Mouse (Mus musculus): Measurements from ENCODE around the gene Aes.

Aes gene

DNA sequence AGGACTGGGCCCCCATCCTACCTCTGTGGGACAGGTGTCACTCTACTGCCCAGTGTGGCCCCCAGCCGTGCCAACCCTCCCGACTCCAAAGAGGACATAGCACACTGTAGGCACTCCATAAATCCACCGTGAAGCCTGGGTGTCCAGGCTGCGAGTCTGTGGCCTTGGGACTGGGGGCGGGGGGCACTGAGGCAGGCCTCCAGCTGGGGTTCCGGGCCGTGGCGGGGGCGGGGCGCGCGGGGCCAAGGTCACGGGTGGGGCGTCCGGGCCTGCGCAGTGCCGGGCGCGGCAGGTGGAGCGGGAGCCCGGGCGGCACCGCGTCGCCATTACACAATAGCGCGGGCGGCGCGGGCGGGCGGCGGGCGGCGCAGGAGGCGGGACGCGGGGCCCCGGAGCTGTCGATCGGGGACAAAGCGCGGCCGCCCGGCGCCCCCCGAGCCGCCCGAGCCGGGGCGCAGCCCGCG, at the start of gene Aes:
Gene Aes, plus strand, starts transcription at position 326 of the 464 bp plus-strand sequence.
- DNase-seq (ENCODE audit: low read depth) = no peak

DNA sequence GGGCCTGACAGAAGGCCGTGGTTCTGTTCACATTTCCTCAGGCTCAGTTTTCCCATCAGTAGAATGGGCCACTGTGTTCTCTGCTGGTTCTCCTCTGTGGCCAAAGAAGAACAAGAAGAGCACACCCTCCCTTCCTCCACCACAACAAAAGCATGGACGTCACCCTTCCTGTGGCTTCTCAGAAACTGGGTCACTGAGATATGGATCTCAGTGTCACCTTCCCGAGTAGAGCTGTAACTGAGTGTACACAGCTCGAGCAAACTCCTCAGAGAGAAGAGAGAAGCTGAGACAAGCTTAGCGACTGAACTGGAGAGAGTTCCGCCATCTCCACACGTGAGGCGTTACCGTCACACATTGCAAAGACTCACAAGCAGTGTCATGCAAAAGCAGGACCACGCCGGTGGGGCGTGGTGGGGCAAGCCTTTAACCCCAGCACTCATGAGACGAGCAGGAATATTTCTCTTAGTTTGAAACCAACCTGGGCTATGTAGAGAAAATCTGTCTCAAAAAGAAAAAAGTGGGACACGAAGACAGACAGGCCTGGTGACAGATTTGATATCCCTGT, 49.0 kb upstream of the Aes start:
- no peak for DNase-seq (ENCODE audit: low read depth)

DNA sequence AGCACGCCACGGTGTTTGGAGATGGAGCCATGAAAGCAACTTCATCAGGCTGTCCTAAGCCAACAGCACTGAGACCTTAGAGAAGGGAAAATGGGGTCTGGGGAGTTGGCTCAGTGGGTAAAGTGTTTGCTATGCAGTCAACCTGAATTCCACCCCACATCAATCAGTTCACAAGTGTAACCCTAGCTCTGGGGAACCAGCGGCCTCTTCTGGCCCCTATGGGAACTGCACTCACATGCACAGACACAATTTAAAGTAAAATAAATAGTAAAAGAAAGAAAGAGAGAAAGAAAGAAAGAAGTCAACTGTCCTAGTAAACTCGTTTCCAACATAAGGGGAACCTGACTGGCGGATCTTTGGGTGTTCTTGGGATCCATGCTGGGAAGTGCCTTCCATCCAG, 45.5 kb upstream of the Aes start:
- no peak for DNase-seq (ENCODE audit: low read depth)

DNA sequence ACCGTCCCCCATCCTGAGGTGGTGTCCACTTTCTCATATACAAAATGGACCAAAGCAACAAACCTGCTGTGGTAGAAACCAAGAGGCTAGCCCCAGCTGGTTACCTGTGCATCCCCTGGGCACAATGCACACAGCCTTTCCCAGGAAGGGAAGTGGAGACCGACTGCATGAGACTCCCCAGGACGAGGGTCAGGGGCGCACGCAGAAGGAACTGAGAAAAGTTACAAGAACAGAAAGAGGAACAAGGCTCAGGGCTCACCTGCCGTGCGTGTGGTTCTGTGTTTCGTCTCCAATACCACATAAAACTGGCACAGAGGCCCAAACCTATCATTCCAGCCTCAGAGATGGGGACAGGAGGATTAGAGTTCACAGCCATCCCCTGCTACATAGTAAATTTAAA, 42.1 kb upstream of the Aes start:
- DNase-seq (ENCODE audit: low read depth) = no peak

DNA sequence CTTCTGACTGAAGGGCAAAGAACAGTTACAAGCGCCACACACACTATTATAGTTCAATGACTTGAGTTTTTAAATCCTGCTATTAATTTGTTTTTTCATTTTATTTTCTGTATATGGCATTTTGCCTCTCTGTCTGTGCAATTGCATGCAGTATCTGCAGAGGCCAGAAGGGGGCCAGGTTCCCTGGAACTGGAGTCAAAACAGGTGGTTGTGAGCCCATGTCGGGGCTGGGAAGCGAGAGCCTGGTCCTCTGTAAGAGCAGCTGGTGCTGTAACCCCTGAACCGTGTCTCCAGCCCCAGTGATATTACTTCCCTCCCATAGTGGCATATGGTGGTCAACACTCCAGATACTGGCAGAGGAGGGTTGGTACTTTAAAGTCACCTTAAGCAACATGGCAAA, 40.7 kb upstream of the Aes start:
- DNase-seq (ENCODE audit: low read depth) = no peak

DNA sequence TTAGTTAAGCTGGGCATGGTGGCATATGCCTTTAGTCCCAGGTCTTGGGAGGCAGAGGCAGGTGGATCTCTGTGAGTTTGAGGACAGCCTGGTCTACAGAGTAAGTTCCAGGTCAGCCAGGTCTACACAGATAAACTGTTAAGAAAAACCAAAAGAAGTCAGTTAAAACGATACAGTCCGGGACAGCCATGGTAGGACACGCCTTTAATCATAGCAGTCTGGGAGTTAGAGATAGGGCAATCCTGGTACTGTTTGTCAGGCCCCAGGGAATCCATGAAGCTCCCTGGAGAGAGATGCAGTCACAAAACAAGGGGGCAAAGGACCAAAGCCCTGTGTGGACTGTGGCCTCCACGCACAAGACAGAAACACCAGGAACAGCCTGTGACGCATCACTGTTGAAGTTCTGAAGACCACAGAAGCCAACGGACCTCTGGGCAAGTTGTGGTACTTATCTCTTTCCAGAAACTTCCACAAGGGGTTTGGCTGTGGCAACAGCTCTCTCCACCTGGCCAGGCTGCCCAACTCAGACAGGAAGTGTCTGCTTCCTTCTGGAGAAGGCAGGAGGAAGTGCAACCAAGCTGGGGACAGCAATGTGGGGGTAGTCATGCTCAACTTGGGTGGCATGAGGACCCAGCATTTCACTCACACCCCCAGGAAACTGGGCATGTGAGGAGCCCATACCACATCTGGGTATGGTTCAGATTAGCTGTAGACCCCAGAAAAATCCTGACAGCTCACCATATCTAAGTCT, 39.9 kb upstream of the Aes start:
- no peak for DNase-seq (ENCODE audit: low read depth)

DNA sequence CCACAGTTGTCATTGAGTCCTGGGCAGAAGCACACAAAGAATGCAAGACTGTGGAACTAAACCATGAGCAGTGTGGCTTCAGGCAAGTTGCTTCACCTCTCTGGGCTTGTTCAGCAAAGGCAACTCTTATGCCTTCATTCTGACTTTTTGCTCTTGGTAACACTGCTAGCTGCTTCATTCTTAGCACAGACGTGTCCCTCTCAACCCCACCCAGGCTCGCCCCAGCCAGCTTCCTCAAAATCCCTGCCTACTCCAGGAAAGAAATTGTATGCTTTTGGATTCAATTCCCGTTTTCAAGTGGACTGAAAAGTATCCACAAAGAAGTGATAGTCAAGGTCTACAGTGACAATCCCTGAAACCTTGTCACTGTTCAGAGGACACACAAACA, 39.3 kb upstream of the Aes start:
- DNase-seq (ENCODE audit: low read depth) = no peak

DNA sequence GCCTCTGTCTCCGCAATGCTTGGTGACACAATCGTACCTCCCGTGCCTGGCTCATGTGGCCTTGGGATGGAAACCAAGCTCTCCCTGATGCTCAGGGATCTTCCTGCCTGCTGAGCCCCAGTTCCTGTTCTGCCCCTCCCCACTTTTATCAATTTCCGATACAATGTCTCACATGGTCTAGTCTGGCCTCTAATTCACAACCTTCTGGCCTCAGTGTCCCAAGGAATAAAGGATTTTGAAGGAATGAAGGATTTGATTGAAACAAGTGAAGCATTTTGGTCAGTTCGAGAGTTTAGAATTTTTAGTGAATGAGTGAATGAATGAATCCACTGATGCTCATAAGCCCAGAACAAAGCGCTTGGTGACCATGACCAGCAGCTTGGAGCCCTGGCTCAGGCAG, 36.1 kb upstream of the Aes start:
- DNase-seq (ENCODE audit: low read depth) = no peak

DNA sequence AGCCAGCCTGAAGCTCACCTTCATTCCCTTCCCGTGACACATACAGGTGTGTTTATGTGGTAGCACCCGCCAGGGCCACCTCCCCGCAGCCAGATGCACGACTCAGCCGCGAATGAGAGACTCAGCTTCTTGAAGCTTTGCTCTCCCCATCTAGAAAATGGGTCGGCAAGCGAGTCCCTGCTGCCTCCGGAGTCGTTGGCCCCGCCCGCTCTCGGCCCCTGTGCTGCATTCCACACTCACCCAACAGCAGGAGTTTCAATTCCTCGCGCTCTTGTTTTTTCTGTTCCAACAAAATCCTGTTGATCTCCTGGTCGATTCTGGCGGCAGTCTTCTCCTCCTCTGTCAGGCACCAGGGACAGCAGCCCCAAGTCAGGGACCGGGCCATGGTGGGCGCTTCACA, 35.7 kb upstream of the Aes start:
- DNase-seq (ENCODE audit: low read depth) = no peak

DNA sequence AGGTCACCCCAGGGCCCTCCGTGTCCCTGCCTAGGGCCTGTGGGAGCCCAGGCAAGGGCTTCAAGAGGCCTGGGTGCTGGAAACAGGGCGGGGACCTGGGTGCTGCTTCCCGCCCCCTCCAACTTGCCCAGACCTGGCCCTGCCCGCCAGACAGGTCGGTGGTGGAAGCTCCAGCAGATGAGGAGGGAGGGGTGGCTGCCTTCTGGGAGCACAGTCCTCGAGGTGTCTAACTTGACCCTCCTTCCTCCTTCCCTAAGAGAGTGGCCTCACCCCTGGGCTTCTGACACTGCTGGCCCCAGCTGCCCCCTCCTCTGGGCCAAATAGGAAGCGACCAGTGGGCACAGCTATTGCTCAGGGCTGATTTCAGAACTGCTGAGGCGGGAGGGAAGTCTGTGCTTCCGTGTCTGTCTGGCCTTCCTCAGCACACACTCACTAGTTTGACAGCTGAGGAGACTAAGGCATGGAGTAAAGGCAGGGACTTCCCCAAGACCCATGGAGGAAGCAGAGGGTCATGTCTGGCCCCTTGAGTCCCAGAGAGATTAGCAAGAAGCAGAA, 35.2 kb upstream of the Aes start, which contains the start of gene Gna15:
Gene Gna15, minus strand, starts transcription at position 175 of the 555 bp plus-strand sequence.
- no peak for DNase-seq (ENCODE audit: low read depth)

DNA sequence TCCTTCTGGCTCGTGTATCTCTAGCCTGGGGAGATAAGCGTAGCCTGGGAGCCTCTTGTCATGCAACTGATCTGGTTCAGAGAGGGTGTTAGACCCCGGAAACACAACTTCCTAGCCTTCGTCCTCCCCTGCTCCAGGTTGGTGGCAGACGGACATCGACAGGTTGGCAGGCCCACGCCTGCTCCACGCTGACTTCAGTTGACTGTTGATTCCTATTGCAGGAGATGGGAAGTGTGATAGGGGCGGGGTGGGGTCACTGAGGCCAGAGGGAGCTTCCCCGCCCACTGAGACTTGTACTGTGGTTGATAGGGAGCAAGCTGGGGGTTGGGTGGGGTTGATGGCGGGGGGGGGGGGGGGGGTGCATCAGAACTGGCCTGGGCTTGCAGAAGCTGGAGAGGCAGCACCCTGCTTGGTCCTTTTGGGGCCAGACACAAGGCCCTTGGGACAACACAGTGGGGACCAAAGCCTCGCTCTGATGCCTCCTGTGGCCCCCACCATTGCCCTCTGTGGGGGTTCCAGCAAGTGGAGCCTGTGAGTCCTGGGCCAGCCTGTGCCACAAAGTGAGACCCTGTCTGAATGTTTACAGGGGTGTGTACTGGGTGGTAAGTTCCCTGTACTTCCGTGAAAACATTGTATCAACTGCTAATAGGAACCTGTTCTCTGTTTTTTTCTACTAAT, 34.1 kb upstream of the Aes start:
- DNase-seq (ENCODE audit: low read depth) = no peak

DNA sequence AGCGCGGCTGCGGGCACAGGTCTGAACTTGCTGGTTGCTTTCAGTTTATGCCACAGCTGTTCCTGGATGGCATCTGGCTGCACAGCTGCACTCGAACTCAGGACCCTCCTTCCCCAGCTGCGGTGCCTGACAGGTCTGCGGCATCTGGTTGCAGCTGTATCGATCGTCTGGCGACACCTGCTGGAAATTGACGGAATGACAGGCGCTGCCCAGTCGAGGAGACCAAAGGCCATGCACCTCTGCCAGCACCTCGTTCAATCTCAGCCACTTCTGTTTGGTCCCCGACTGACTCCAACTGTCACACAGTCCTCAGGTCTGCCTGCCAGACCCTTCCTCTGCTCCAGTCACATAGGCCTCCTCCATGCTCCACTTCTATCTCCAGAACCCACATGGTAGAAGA, 32.5 kb upstream of the Aes start:
- no peak for DNase-seq (ENCODE audit: low read depth)

DNA sequence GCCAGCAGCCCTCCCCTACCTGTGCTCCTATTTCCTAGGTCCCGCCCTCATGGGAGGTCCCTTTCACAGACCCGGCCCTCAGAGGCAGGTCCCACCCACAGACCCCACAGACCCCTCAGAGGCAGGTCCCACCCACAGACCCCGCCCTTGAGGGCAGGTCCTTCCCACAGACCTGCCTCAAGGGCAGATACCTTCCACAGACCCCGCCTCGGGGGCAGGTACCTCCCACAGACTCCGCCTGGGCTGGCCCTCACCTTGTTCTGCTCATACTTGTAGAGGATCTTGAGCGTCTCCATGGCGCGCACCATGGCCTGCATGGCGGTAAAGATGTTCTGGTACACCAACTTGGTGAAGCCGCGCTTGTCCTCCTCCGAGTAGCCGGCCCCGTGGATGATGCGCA, 24.5 kb upstream of the Aes start:
- no peak for DNase-seq (ENCODE audit: low read depth)

DNA sequence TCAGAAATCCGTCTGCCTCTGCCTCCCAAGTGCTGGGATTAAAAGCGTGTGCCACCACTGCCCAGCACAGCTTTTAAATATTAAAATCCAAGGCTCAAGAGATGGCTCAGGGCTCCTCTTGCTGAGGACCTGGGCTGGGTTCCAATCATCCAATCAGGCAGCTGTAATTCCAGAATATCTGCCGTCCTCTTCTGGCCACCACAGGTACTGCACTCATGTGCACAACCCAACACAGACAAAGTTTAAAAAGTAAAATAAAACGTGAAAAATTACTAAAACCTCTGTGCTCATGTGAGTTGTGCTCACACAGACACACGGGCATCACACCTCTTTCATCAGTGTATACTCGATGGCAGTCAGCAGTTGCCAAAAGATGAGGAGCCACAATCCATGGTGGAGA, 22.6 kb upstream of the Aes start:
- DNase-seq (ENCODE audit: low read depth) = no peak

DNA sequence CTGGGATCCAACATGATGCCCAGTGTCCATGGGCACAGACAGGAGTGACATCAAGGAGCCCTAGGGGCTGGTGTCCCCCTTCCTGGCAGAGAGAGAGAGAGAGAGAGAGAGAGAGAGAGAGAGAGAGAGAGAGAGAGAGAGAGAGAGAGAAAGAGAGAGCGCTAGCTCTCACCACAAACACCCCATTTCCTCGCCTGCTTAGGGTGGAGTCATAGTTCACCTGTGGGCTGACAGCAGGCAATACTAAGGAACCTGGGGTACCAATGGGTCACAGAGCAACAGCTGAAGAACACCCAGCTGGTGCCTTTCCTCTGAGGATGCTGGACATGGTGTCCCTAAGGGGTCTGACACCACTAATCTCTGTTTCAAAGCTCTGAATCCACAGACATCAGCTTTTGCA, 21.9 kb upstream of the Aes start:
- DNase-seq (ENCODE audit: low read depth) = no peak

DNA sequence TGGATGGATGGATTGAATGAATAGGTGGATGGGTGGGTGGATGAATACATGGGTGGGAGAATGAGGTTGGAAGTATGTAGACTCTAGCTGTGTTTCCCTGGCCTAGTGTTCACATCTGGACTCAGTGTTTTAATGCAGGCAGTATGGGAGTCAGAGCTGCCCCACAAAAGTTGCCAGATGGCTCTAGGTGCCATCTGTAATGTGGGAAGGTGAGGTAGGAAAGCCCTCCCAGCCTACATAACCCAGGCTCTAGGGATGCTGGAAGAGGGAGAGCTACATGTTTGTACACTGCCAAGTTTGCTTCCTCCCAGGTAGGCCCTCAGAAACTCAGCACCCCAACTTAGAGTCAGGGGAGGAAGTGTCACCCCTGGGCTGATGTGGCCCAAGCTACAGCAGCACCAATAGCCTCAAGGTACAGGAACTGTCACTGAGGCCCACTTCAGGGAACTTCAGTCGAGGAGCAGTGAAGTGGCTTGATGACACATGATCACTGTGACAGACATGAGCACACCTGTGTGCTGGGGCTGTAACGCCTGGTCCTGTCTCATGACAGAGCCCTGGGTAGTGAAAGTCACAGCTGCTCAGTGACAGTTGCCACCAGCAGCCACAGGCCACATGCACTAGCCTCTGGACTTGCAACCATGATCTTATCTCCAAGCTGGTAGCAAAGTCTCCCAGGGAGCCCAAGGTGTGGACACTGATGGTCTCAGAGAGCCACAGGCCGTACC, 20.8 kb upstream of the Aes start:
- no peak for DNase-seq (ENCODE audit: low read depth)

DNA sequence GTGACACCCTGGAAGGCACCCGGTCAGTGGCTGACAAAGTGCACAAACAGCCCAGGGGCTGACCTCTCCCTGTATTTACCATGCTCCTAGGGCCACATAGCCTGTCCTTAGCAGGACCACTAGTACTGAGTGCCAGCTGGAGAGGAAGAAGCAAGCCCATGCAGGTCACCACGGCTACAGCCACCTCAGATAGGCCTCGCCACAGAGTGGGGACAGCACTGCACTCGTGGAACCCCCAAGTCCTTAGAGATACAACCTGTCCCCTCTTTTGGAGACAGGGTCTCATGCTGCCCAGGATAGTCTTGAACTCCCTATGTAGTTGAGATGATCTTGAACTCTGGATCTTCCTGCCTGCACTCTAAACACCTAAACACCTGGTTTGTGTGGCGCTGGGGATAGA, 17.9 kb upstream of the Aes start:
- DNase-seq (ENCODE audit: low read depth) = no peak

DNA sequence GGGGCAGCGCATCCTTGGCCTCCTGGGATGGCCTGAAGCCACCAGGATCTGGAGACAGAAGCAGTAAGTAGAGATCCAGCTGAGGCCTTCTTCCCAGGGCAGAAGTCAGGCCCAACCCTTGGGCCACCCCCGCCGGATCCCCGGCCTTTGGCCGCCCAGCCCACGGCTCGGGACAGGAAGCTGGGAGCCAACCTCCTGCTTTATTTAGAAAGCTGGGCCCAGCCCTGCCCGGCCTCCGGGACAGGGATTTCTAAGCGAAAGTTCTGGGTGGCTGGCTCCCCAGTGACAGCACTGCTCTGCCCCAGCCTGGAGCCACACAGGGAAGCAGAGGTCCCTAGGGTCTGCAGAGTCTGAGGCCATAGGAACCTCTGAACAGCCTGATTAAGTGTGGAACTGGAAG, 17.5 kb upstream of the Aes start:
- no peak for DNase-seq (ENCODE audit: low read depth)

DNA sequence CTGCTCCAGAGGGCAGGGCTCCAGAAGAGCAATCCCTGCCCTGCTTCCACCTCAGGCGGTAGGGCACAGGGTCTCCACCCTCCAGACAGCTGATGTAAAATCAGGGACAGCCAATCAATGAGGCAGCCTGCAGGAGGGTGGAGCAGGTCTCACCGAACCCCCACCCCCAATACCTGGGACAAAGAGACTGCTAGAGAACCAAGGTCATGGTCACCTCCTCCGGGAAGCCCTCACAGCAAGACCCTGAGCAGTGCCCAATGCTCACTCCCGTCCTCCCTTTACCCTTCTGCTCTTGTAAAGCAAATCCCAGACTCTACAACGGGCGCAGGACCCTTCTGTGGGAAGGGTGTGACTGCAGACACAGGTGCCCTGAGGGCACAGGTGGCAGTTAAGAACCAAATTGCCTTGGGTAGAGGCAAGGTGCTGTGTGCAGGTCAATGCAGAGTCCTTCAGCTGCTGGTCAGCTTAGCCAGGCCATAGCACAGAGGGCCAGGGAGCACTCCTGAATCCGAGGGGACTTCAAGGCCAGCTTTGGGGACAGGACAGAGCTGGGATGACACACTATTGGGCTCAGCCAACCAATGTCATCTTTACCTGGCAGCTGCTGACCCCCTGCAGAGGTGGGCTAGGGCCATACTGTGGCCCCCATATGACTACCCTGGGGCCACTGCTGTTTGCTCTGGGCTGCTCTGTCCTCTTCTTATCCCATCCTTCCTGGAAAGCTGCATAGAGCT, 16.4 kb upstream of the Aes start:
- DNase-seq (ENCODE audit: low read depth) = no peak

DNA sequence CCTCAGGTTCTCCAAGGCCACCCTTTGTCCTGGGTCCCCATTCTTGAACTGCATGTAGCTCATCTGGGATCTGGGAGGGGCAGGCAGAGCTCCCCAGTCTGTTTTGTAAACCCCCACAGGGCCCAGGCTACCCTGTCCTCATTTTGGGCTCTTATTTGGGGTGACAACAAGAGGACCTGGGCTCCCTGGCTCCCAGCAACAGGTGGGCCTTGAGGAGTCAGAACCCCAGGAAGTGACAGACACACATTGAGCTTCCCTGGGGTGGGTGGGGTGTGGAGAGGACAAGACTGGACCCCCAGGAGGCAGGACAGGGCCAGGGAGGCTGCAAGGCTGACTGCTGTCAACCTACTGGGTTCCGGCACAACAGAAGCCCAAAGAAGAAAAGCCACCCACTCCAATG, 15.7 kb upstream of the Aes start:
- no peak for DNase-seq (ENCODE audit: low read depth)

DNA sequence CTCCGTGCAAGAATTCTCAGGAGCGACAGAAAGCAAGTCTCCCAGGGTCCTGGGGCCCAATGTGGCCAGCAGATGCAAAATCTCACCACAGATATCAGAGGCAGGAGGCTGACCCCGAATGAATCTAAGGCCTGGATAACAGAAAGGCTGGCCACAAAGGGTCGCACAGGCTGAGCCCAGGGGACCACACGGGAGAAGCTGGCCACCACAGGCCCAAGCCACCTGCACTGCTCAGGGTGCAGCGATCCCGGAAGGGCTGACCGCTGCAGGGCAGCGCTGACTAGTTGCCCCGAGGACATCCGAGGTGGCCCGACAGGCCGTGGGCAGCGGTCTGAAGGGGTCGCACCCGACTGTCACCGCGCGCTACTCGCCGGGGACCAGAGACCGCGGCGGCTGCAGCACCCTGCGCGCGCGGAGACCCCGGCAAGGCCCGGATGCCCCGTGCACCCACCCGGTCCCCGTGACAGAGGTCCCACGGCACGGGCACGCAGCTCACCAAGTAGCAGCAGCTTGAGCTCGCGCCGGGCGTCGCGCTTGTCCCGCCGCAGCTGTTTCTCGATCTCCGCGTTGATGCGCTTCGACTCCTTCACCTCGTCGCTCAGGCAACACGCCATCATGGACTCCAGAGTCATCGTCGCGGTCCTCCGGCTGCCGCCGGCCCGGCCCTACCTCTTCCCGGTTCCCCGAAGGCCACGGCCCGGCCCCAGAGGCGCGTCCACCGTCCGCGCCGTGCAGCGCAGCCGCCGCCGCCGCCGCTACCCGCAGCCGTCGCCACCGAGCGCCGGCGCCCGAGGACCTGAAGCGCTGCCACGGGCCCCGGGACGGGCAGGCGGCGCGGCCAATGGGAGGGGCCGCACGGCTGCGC, 14.8 kb upstream of the Aes start:
- no peak for DNase-seq (ENCODE audit: low read depth)
